Mouse (Mus musculus) right cerebral cortex, adult 18-20 months (tissue): ENCODE results near the gene Ptprg.

Source experiments
- DNase-seq: peaks from one replicate; pipeline ENCODE4 v3.0.0; 2022; ENCODE audit warnings: mixed read lengths

Ptprg gene

DNA sequence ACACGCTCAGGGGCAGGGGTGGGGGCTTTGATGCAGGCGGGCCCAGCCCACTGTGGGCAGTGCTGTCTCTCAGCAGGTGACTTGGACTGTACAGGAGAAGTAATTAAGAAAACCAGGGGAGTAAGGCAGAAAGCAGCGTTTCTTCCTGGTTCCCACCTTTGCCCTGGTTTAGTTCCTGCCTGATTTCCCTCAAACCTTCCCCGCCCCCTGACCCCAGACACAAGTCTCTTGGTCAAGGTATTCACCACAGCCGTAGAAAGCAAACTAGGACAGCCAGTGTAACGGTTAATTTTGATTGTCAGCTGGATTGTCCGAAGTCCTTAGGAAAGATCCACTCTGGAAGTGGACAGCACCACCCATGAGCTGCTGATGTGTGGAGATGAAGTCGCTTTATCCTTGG, 614.3 kb downstream of the Ptprg start:
- no peak for DNase-seq

DNA sequence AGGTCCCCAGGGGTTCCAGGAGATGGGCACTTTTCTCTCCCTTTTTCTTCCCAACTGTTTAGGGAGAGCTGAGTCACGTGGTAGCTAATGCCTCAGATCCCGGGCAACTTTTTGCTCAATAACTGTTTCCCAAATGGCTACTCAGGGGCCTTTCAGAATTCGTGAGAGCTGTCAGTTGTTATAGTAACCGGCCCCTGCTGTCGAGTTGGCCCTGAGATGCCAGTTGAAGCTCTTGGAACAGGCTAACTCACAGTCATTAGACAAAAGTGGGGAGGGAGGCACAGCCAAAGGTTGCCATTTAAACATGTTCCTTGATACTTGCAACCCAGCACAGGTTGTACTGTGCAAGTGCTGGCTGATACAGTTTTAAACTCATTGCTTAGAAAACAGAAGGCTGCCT, 624.1 kb downstream of the Ptprg start:
- DNase-seq: no peak

DNA sequence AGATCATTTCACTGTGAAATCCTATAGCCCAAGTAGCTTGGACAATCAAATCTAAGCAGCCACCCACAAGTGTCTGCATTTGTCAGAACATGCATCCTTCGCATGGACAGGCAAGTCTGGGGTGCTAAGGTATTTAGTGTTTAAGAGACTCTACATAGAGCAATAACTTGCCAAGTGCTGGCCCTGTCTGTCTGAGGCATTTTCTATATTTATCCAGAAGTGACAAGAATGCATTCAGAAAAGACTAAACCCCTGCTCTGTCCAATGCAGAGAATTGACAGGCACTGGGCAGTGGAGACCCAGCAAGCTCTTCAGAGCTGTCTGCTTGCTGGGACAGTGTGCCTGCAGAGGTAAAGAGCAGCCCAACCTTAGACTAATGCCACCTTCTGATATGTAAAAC, 625.3 kb downstream of the Ptprg start:
- no peak for DNase-seq

DNA sequence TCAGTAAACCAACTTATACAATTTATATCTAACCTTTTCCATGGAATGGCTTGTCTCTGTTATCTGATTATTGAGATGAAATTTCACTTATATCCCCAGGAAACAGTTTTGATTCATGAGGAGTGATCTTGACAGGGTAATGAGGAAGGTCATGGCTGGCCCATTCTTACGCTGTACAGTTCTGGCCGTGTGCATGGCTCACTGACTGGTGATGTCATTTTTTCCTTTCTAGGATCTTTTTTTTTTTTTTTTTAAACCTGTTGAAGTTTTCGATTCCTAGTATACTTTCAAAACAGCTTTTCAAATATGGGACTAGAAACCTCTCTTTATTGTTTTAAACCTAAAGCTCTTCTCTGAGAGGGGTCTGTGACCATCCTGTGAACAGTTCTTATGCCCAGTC, 626.8 kb downstream of the Ptprg start:
- DNase-seq: no peak

DNA sequence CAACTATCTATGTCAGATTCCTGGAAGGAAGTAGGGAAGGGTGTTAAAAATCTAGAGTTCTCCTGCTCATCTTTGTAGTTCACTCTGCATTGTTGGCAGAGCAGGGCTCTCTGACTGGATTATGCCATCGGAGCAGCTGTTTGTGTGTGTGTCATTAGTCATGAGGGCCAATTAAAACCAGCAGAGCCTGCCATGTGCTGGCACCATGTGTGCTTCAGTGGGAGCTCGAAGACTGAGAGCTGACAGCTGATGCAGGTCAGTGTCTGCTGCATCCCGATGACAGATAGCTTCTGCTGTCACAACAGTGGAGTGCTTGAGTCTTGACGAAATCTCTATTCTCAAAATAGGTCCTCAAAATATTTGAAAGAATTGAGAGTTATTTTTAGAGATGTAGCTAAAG, 631.7 kb downstream of the Ptprg start:
- DNase-seq: no peak

DNA sequence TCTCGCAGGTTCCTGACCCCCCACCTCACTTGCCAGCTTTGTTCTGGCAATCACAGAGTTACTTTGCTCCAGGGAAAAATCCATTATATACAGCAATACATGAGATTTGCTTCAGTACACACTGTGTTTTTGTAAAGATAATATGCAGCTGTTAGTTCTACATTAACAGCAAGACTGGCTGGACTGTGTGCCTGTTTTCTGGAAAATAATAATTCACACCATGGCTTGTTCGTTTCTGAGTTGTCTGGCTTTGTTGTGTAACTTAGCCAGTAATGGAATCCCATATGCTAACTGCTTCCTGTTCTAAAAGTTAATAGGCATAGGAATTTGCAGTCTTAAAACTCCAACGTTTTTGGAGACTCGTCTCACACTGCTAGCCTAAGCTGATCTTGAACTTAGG, 635.0 kb downstream of the Ptprg start:
- no peak for DNase-seq

DNA sequence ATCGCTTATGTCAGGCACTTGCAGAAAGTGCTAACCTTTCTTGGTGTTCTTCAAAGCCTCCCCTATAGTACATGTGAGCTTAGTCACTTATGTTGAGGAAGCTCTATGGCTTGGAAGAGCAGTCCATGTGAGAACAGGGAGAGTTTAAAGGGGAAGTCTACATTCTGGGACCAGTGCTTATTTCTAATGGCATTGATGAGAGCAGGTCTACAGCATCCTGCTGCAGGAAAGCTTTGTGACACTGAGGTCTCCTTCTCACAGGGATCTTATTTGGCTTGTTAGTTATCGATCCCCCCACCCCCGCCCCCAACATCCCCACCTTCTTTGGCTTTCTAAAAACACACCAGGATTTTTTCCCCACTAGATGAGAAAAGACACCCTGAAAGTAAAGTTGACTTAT, 635.9 kb downstream of the Ptprg start:
- DNase-seq: no peak

DNA sequence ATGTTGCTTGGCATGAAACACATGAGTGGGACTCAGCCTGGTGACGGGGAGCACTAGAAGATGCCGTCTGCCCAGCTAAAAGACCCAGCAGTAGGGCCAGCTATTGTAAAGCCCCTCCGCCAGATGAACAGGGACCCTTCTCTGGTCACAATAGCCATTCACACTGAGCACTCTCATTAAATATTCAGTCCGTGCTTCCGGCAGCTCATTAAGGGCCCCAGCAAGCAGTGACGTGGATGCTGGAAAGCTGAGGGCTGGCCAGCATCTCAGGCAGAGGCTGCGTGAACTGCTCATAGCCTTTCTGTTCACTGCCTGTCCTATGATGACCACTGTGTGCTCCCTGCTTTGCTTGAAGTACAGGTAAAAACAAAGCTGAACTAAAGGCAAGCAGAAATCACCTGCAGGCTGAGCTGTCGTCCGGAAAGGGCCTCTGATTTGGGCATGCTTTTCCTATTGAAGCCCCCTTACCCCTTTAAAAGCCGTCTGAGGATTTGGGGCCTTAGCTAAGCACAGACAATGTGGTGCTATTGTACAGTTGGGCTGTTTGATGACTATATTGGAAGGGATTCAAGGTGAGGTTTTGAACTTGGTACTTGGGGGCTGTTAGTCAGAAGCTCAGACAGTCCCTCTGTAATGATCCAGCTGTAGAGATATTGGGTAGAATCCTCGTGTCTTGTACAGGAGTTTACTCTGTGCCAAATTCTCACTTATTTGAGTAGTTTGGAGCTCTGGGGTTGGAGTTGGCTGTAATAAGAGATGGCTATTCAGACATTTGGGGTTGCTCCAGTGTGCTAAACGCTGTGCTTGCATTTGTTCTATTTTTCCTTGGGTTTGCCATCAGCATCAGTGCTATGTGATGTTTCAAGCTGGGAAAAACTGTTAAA, 636.6 kb downstream of the Ptprg start:
- no peak for DNase-seq

DNA sequence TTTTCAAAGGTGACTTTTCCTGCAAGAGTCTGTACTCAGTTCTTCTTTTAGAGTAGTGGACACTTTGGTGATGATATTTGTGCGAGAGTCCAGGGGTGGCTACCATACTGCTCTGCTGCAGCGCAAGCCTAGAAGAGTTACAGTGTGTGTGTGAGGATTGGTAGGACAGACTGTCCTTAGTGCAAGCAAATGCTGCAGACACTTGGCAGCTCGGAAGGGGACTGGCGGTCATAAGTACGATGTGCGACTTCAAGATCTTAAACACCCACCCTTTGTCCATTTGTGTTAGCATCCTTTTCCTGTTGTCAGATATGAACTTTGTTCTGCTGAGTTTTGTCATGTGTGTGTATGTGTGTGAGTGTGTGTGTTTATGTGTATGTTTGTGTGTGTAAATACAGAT, 637.7 kb downstream of the Ptprg start:
- no peak for DNase-seq

DNA sequence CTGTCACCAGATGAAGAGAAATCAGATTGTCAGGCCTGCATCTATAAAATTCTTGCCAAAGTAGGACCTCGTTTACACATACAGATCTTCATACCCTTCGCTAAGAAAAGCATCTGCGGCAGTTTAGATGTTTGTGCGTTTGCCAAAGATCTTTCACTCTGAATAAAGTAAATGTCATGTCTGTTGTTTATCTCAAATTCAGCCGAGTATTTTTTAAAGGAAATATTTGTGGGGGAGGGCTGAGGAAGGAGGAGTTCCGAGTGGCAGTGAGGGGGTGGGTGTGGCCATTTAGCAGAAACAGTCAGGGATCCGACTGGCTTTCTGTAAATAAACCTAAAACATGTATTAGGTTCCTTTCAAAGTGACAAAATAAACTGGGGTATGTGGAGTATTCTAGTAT, 645.4 kb downstream of the Ptprg start:
- DNase-seq: no peak

DNA sequence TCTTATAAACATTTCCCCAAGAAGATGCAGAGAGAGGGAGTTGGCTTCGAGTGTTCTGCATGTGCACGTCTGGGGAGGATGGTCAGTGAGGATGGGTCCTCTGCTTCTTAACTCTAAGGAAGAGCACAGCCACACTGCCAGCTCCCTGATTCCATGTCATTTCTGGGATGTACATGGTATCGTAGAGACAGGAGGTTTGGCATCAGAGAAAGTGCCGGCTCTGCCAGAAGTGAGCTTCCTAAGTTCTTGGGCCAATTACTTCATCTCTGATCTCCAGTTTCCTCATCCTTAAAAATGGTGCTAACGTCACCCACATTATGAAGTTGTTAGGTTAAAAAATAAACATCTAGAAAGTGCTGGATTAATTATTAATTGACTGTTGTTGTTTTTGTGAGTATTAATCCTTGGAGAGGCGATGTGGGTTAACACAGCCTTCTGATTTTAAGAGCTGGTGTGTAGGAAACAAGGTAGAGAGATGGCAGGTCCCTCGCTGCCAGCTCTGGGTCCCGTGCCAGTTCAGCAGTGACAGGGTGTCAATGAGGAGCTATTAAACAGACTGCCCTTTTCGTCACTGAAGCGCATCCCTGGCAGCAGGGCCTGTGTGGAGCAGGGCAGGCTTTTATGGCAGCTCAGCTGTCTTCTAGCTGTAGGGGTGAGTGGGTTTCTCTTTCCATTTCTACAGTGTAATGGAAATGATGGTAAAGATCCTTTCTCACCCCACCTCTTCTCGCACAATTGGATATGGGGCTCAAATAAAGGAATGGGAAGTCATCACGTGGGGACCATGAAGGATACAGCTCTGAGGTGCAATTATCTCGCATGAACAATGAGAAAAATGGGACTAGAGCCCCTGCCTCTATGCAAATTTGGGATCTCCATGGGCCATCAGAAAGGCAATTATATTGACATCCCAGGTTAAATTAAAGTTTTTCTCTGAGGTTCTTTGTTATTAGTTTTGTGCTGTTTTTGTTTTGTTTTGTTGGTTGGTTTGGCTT, 646.9 kb downstream of the Ptprg start:
- no peak for DNase-seq

DNA sequence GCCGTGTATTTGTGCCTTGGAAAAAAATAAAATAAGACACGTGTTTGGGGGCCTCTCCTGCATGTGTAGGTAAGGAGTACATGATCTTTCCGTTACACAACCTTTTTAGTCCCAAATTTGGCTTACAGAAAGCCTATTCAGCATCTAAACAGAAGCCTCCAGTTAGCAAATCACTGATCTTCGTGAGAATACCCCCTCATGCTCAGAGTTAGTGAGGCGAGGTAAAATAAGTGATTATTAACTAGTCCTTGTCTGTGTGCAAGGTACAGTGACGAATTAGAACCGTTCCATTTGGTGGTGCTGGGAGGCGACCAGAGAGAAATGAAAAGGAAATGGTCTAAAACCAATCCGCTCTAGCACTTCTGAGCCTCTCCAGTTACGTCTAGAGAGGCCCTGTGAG, 648.9 kb downstream of the Ptprg start:
- DNase-seq: no peak

DNA sequence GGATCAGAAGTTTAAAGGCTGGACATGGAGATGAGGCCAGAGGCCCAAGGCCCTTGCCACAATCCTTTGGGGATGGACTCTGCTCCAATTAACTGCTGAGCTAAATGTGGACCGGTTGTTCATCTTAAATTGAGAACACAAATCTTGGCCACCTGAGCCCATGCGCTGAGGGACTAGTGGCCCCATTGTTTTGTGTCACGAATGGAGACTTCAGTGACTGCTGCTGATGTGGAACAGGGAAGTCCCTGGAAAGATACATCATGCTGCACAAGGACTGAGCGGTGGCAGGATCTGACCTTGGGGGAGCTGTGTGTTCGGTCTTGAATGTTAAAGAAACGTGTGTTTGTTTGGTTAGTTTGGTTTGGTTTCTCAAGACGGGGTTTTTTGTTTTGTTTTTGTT, 649.7 kb downstream of the Ptprg start:
- no peak for DNase-seq

DNA sequence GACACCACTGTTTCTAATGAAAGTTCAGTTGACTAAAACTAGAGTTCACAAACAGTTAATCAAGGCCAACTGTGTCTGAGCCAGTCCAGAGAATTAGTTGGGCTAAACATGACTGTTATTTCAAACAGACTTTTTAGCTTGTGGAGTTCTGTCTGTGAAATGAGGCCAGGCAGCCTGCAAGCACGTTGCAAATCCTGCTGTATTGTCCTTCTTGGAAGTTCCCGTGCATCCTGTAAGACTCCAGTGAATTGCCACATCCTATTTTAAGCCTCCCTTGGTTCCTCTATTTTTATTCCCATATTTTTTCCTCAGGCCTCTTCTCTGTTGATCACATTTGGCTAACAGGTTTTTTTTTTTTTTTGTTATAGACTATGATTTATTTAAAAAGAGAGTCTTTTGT, 652.8 kb downstream of the Ptprg start:
- peak; percentile 24 for DNase-seq

DNA sequence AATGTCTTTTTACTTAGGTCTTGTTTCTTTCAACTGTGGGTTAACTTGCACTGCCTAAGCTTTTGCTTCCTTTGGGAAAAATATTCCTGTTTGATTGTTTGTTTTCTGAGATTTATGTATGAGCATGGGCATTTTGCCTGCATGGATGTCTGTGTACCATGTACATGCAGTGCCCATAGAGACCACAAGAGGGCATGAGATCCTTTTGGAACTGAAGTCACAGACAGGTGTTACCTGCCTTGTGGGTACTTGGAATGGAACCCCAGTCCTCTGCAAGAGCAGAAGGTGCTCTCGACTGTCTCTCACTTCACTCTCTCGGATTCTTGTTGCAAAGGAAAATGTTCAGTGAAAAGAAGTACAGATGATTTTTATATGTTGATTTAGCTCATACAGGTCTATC, 655.2 kb downstream of the Ptprg start:
- DNase-seq: peak; percentile 16

DNA sequence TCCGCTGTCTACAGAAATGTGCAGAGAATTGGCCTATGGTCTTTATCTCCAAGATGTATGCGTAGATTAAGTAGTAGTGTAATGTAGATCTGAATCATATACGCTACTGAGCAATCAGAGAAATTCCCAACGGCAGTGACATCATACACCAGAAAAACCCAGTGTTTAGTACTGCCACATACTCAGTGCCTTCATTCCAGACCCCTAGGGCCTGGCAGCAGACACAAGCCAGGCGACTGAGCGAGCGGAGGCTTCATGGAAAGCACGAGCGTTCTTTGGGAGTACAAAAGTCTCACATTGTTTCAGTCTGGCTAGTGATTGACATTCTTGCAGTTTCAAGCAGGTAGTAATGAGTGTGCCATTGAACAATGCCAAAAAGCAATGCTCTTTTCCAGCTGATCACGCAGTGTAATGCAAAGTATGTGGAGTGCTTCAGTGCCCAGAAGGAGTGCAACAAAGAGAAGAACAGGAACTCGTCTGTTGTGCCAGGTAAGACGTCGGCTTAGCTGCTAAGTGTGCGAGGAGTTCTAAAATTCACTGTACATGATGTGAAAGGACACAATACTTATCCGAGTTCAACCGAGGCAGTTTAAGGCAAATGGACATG, 665.3 kb downstream of the Ptprg start:
- no peak for DNase-seq

DNA sequence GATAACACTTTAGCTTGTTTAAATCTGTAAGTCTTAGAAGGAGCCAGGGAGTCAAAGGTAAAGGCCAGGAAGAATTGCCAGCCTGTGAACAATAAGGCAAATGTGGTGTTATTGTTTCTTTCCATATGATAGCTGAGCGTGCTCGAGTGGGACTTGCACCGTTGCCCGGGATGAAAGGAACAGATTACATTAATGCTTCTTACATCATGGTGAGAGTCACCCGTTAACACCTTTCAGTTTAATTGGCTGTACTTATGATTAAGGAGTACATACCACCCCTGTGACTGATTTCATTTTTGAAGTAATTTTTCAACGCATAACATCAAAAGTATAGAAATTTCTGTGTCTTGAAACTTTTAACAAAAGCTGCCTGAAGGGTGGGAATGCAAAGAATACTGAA, 666.5 kb downstream of the Ptprg start:
- DNase-seq: no peak

DNA sequence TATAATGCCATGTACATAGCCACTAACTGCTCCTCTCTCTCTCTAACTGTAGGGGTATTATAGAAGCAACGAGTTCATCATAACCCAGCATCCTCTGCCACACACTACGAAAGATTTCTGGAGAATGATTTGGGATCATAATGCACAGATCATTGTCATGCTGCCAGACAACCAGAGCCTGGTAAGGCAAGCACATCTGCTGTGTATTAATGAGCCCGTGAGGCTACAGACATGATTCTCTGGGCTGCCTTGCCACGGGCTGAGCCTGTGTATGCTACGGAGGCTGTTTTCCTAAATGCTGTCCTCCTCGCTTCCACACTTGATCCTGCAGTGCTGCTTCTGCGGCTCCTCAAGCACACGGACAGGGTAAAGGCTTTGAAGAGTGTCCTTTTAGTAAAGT, 667.2 kb downstream of the Ptprg start:
- no peak for DNase-seq

DNA sequence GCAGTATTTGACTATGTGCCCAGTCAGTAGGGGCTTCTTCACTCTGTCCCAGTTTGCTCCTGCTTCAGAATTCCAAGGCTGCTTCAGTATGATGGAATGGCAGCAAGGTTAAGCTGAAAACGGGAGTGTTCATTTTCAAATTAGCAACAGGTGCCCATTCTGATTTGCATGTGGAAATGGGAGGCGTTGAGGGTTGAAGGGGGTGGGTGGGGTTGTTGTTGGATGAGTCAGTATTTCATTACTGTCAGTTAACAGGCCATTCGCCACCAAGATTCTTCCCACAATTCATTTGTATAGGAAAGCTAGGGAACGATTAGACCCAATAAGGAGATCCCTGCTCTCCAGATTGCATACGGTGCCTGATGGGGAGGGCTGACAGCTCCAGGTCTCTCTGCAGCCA, 668.2 kb downstream of the Ptprg start:
- no peak for DNase-seq

DNA sequence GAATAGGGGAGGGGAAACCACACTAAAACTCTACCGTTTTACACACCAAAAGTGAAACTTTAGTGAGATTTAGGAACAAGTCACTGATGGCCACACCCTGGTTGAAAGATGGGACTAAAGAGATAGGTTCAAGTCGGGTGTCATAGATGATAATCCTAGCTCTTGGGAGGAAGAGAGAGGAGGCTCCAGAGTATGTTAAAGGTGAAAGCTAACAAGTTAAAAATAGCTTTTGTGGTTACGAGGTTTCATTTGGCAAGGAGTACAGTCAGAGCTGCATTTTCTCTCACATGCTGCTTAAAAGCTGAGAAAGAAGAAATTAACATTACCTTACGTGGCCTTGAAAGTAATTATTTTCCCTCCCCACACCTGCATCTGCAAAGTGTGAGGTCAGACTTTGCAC, 690.4 kb downstream of the Ptprg start:
- DNase-seq: no peak

DNA sequence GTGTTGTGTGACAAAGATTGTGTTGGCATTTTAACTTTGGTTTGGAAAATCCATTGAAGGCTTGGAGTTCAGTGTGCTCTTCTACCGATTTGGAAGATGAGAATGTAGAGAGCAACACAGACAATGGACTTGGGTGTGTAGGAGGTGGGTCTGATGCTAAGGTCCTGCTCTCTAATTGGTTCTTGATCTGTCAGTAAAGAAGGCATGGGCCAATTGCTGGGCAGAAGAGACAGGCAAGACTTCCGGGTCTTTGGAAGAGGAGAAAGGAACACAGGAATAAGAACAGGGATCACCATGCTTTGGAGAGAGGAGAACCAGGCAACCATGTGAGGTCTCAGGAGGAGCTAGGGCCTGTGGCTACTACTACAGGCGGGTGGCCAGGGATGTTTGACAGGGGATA, 722.7 kb downstream of the Ptprg start:
- DNase-seq: no peak

DNA sequence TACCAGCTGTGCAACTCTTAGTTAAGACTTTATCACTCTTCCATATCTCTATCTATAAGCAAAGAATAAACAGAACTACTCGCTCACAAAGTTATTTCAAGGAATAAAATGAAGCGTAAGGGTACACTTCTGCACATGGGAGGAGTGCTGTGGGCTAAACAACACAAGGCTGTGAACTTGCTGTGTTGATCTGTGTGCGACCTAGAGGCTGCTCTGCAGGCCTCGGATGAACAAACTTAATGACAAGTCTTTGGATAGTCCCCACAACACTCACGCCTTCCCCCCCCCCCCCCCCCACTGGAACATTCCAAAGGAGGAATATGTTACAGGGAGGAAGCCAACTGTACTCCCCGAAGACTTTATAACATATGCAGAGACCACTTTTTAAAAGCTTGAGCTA, 730.3 kb downstream of the Ptprg start, which contains the start of gene Gm49355:
TSS of gene Gm49355 (plus strand) at position 336 of the 400 bp plus-strand sequence.
- no peak for DNase-seq

DNA sequence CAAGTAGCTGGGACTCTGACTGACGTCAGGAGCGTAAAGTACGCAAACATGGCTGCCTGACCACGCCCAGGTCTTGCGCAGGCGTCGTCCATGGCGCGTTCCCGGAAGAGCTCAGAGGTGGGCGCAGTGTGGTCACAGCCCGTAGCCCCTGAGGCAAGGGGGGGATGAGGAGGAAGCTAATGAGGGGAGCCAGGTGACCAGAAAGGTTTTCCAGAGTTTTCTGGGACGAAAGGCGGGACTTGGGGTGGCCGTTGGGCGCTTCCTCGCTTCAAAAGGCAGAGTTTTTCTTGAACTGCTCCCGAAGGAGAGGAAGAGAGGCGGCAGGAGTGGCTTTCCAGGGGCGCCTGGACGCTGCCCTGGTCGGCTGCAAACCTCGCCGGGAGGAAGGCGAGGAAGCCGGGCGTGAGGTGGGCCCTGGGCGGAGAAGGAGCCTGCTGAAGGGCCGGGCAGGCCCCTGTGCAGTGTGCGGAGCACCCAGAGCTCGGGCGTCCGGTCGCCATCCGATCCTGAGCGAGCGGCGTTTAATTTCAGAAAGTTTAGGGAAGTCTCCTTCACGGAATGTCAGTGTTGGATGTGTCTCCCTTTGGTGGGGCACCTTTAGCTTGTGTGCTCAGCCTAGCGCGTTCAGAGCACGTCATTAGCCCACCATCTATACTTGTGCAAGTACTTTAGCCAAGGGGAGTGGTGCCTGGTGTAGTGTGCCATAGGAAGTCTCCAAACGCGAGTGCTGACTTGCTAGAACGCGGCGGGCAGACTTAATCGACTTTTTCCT, 731.0 kb downstream of the Ptprg start, which contains the start of gene 3830406C13Rik:
TSS of gene 3830406C13Rik (plus strand) at position 33 of the 772 bp plus-strand sequence.
- DNase-seq: peak; percentile 92
